Mouse (Mus musculus): ENCODE results near the gene Sdsl. TPM values are rescaled to one million over a fixed set of nuclear protein-coding genes. Genes with fewer than 3 reads are reported as not detected.

Gene Sdsl
- polyA plus RNA-seq, 1 experiment from 2014 or later = 1.6 TPM

- no peak overlapping the region for H3K9ac ChIP-seq (ENCODE audit: low read depth, low read length)
- DNase-seq (ENCODE audit: low spot score) = no peak
- no peak overlapping the region for H3K27ac ChIP-seq (replicated peaks; ENCODE audit: low read depth, low read length)
- no peaks in the 10 kb centered on the region for H3K9me3 ChIP-seq (ENCODE audit: control insufficient read depth, low read length)
- H3K27me3 ChIP-seq (replicated peaks; ENCODE audit: control insufficient read depth, insufficient read depth, low read length) = no peaks in the 10 kb centered on the region
- ATAC-seq (ENCODE audit: low read depth) = no peak
- 83% methylated on average over 8 of the region's 8 CpGs for WGBS
- H3K4me2 ChIP-seq (ENCODE audit: low read depth, low read length) = no peak overlapping the region
- no peak overlapping the region for H3K4me3 ChIP-seq (ENCODE audit: low read depth, low read length)
- H3K4me1 ChIP-seq (ENCODE audit: control insufficient read depth, insufficient read depth, low read length) = no peaks in the 10 kb centered on the region
- peaks cover 62% of the 10 kb centered on the region for H3K36me3 ChIP-seq (ENCODE audit: control insufficient read depth, insufficient read depth, low read length)
Measured at GRCm38 (mm10) chr5:120490679-120491192, 18.1 kb upstream of the Sdsl start.

GRCm38 (mm10) chr5:120487844-120488243 lies 15.2 kb upstream of the Sdsl start:
- DNase-seq (ENCODE audit: low spot score) = no peak

GRCm38 (mm10) chr5:120483399-120483798 lies 10.8 kb upstream of the Sdsl start:
- no peak overlapping the region for H3K9ac ChIP-seq (ENCODE audit: low read depth, low read length)
- H3K27ac ChIP-seq (replicated peaks; ENCODE audit: low read depth, low read length) = no peak overlapping the region
- no peak for DNase-seq (ENCODE audit: low spot score)
- H3K36me3 ChIP-seq (ENCODE audit: control insufficient read depth, insufficient read depth, low read length) = peaks cover 42% of the 10 kb centered on the region
- no peaks in the 10 kb centered on the region for H3K4me1 ChIP-seq (ENCODE audit: control insufficient read depth, insufficient read depth, low read length)
- H3K4me2 ChIP-seq (ENCODE audit: low read depth, low read length) = no peak overlapping the region
- H3K27me3 ChIP-seq (replicated peaks; ENCODE audit: control insufficient read depth, insufficient read depth, low read length) = no peaks in the 10 kb centered on the region
- H3K4me3 ChIP-seq (ENCODE audit: low read depth, low read length) = no peak overlapping the region
- ATAC-seq (ENCODE audit: low read depth) = no peak
- H3K9me3 ChIP-seq (ENCODE audit: control insufficient read depth, low read length) = no peaks in the 10 kb centered on the region
- WGBS = 81% methylated on average over 19 of the region's 19 CpGs

More at GRCm38 (mm10) chr5:120487844-120488243, 15.2 kb upstream of the Sdsl start:
- H3K9ac ChIP-seq (ENCODE audit: low read depth, low read length) = no peak overlapping the region
- H3K4me2 ChIP-seq (ENCODE audit: low read depth, low read length) = no peak overlapping the region
- H3K36me3 ChIP-seq (ENCODE audit: control insufficient read depth, insufficient read depth, low read length) = peaks cover 56% of the 10 kb centered on the region
- no peaks in the 10 kb centered on the region for H3K27me3 ChIP-seq (replicated peaks; ENCODE audit: control insufficient read depth, insufficient read depth, low read length)
- whole genome bisulfite sequencing = 81% methylated on average over 8 of the region's 8 CpGs
- no peak for ATAC-seq (ENCODE audit: low read depth)
- no peak overlapping the region for H3K27ac ChIP-seq (replicated peaks; ENCODE audit: low read depth, low read length)
- no peaks in the 10 kb centered on the region for H3K4me1 ChIP-seq (ENCODE audit: control insufficient read depth, insufficient read depth, low read length)
- no peak overlapping the region for H3K4me3 ChIP-seq (ENCODE audit: low read depth, low read length)
- H3K9me3 ChIP-seq (ENCODE audit: control insufficient read depth, low read length) = no peaks in the 10 kb centered on the region

GRCm38 (mm10) chr5:120481205-120481604 lies 8.6 kb upstream of the Sdsl start:
- Histone ChIP-seq H3K36me3 (ENCODE audit: control insufficient read depth, insufficient read depth, low read length) (peaks cover 22% of the 10 kb centered on the region; the same call in 1 of the 2 replicates), H3K9ac (ENCODE audit: low read depth, low read length) (no peak overlapping the region), H3K27me3 (replicated peaks; ENCODE audit: control insufficient read depth, insufficient read depth, low read length) (no peaks in the 10 kb centered on the region), H3K4me1 (ENCODE audit: control insufficient read depth, insufficient read depth, low read length) (no peaks in the 10 kb centered on the region), H3K27ac (replicated peaks; ENCODE audit: low read depth, low read length) (no peak overlapping the region), H3K4me2 (ENCODE audit: low read depth, low read length) (no peak overlapping the region), H3K9me3 (ENCODE audit: control insufficient read depth, low read length) (no peaks in the 10 kb centered on the region), H3K4me3 (ENCODE audit: low read depth, low read length) (no peak overlapping the region)
- WGBS = 67% methylated on average over 7 of the region's 9 CpGs
- no peak for ATAC-seq (ENCODE audit: low read depth)
- DNase-seq (ENCODE audit: low spot score) = no peak

- Histone ChIP-seq H3K27ac (replicated peaks; ENCODE audit: low read depth, low read length) (no peak overlapping the region), H3K4me1 (ENCODE audit: control insufficient read depth, insufficient read depth, low read length) (no peaks in the 10 kb centered on the region), H3K4me3 (ENCODE audit: low read depth, low read length) (no peak overlapping the region), H3K9ac (ENCODE audit: low read depth, low read length) (no peak overlapping the region), H3K9me3 (ENCODE audit: control insufficient read depth, low read length) (no peaks in the 10 kb centered on the region), H3K4me2 (ENCODE audit: low read depth, low read length) (no peak overlapping the region), H3K27me3 (replicated peaks; ENCODE audit: control insufficient read depth, insufficient read depth, low read length) (no peaks in the 10 kb centered on the region), H3K36me3 (ENCODE audit: control insufficient read depth, insufficient read depth, low read length) (peaks cover 5% of the 10 kb centered on the region; the same call in 1 of the 2 replicates)
- ATAC-seq (ENCODE audit: low read depth) (no peak), DNase-seq (ENCODE audit: low spot score) (no peak)
- WGBS = 60% methylated on average over 4 of the region's 4 CpGs
Measured at GRCm38 (mm10) chr5:120479538-120479937, 6.9 kb upstream of the Sdsl start.

GRCm38 (mm10) chr5:120477993-120478392 lies 5.4 kb upstream of the Sdsl start:
- Histone ChIP-seq H3K36me3 (ENCODE audit: control insufficient read depth, insufficient read depth, low read length) (no peaks in the 10 kb centered on the region), H3K9me3 (ENCODE audit: control insufficient read depth, low read length) (no peaks in the 10 kb centered on the region), H3K4me1 (ENCODE audit: control insufficient read depth, insufficient read depth, low read length) (no peaks in the 10 kb centered on the region), H3K27me3 (replicated peaks; ENCODE audit: control insufficient read depth, insufficient read depth, low read length) (no peaks in the 10 kb centered on the region), H3K27ac (replicated peaks; ENCODE audit: low read depth, low read length) (no peak overlapping the region), H3K4me3 (ENCODE audit: low read depth, low read length) (no peak overlapping the region), H3K4me2 (ENCODE audit: low read depth, low read length) (no peak overlapping the region), H3K9ac (ENCODE audit: low read depth, low read length) (no peak overlapping the region)
- DNase-seq (ENCODE audit: low spot score) (no peak), ATAC-seq (ENCODE audit: low read depth) (no peak)
- WGBS = 91% methylated on average over 5 of the region's 5 CpGs

- Histone ChIP-seq H3K4me2 (ENCODE audit: low read depth, low read length) (no peak within 1 kb of the TSS), H3K4me1 (ENCODE audit: control insufficient read depth, insufficient read depth, low read length) (no peaks in the 10 kb centered on the region), H3K27ac (replicated peaks; ENCODE audit: low read depth, low read length) (no peak within 1 kb of the TSS), H3K27me3 (replicated peaks; ENCODE audit: control insufficient read depth, insufficient read depth, low read length) (no peaks in the 10 kb centered on the region), H3K9me3 (ENCODE audit: control insufficient read depth, low read length) (no peaks in the 10 kb centered on the region), H3K4me3 (ENCODE audit: low read depth, low read length) (no peak within 1 kb of the TSS), H3K9ac (ENCODE audit: low read depth, low read length) (no peak within 1 kb of the TSS), H3K36me3 (ENCODE audit: control insufficient read depth, insufficient read depth, low read length) (no peaks in the 10 kb centered on the region)
- 17% methylated on average over 12 of the region's 13 CpGs for WGBS
- DNase-seq (ENCODE audit: low spot score) (no peak), ATAC-seq (ENCODE audit: low read depth) (no peak)
Measured at GRCm38 (mm10) chr5:120476296-120476695, 3.7 kb upstream of the Sdsl start, which contains the start of gene Sds. Sds (plus strand) TSS chr5:120476526.

GRCm38 (mm10) chr5:120475861-120476260 lies 3.3 kb upstream of the Sdsl start:
- Histone ChIP-seq H3K36me3 (ENCODE audit: control insufficient read depth, insufficient read depth, low read length) (no peaks in the 10 kb centered on the region), H3K27ac (replicated peaks; ENCODE audit: low read depth, low read length) (no peak overlapping the region), H3K4me2 (ENCODE audit: low read depth, low read length) (no peak overlapping the region), H3K4me3 (ENCODE audit: low read depth, low read length) (no peak overlapping the region), H3K27me3 (replicated peaks; ENCODE audit: control insufficient read depth, insufficient read depth, low read length) (no peaks in the 10 kb centered on the region), H3K4me1 (ENCODE audit: control insufficient read depth, insufficient read depth, low read length) (no peaks in the 10 kb centered on the region), H3K9me3 (ENCODE audit: control insufficient read depth, low read length) (no peaks in the 10 kb centered on the region), H3K9ac (ENCODE audit: low read depth, low read length) (no peak overlapping the region)
- ATAC-seq (ENCODE audit: low read depth) = no peak
- no peak for DNase-seq (ENCODE audit: low spot score)
- WGBS = 52% methylated on average over 8 of the region's 8 CpGs

GRCm38 (mm10) chr5:120473361-120473760 lies 751 bp upstream of the Sdsl start:
- DNase-seq (ENCODE audit: low spot score) = no peak
- no peak overlapping the region for H3K9ac ChIP-seq (ENCODE audit: low read depth, low read length)
- no peak for ATAC-seq (ENCODE audit: low read depth)
- WGBS = 95% methylated on average over 2 of the region's 2 CpGs
- no peaks in the 10 kb centered on the region for H3K9me3 ChIP-seq (ENCODE audit: control insufficient read depth, low read length)
- no peak overlapping the region for H3K4me3 ChIP-seq (ENCODE audit: low read depth, low read length)
- H3K4me1 ChIP-seq (ENCODE audit: control insufficient read depth, insufficient read depth, low read length) = no peaks in the 10 kb centered on the region
- no peaks in the 10 kb centered on the region for H3K27me3 ChIP-seq (replicated peaks; ENCODE audit: control insufficient read depth, insufficient read depth, low read length)
- H3K4me2 ChIP-seq (ENCODE audit: low read depth, low read length) = no peak overlapping the region
- no peak overlapping the region for H3K27ac ChIP-seq (replicated peaks; ENCODE audit: low read depth, low read length)
- H3K36me3 ChIP-seq (ENCODE audit: control insufficient read depth, insufficient read depth, low read length) = no peaks in the 10 kb centered on the region

Measured in embryonic facial prominence, embryonic 14.5 days (tissue).